Mouse (Mus musculus) forebrain, embryonic 16.5 days (tissue): ENCODE measurements at regions not wholly inside any gene's neighbourhood (a gene's known extent, or its start where the extent isn't known, plus 50 kb on each side); places are given as distances from the start of the nearest gene placed in this dataset.

Experiments used
- ATAC-seq: fragments of 200-750 bp; cut with Nextera tagmentation; 2 replicates; pipeline ENCODE4 v1.8.0; 2017; ENCODE audit warnings: mild to moderate bottlenecking, moderate library complexity
- H3K27ac ChIP-seq: fragments of 300-500 bp; sonication (generic); 2 replicates; pipeline ENCODE4 v1.5.1; 2014; ENCODE audit warnings: low read length, control low read depth
- H3K27me3 ChIP-seq: fragments of 300-500 bp; sonication (generic); replicated peaks from 2 replicates; pipeline ENCODE4 v1.6.1; 2014; ENCODE audit warnings: low read length; ENCODE audit not compliant: control insufficient read depth, insufficient read depth
- H3K36me3 ChIP-seq: fragments of 300-500 bp; sonication (generic); 2 replicates; pipeline ENCODE4 v1.6.1; 2014; ENCODE audit not compliant: control insufficient read depth, insufficient read depth
- H3K4me1 ChIP-seq: fragments of 300-500 bp; sonication (generic); replicated peaks from 2 replicates; pipeline ENCODE4 v1.6.1; 2014; ENCODE audit warnings: low read length; ENCODE audit not compliant: control insufficient read depth, insufficient read depth
- H3K4me2 ChIP-seq: fragments of 300-500 bp; sonication (generic); 2 replicates; pipeline ENCODE4 v1.6.1; 2014; ENCODE audit warnings: mild to moderate bottlenecking, low read length, control low read depth
- H3K4me3 ChIP-seq: fragments of 300-500 bp; sonication (generic); replicated peaks from 2 replicates; pipeline ENCODE4 v1.5.1; 2014; ENCODE audit warnings: mild to moderate bottlenecking, low read length, control low read depth
- H3K9ac ChIP-seq: fragments of 300-500 bp; sonication (generic); replicated peaks from 2 replicates; pipeline ENCODE4 v1.6.1; 2014; ENCODE audit warnings: low read depth, low read length, control low read depth
- H3K9me3 ChIP-seq: fragments of 300-500 bp; sonication (generic); 2 replicates; pipeline ENCODE4 v1.6.1; 2016; ENCODE audit warnings: low read length; ENCODE audit not compliant: control insufficient read depth
- WGBS: fragments of 180-500 bp; shearing (Covaris S2); extraction: QIAGEN DNeasy Blood & Tissue Kit; methylation state at CpG from one replicate; pipeline ENCODE4 v1.1.7; 2014; 5-methylcytosine and 5-hydroxymethylcytosine counted together

DNA sequence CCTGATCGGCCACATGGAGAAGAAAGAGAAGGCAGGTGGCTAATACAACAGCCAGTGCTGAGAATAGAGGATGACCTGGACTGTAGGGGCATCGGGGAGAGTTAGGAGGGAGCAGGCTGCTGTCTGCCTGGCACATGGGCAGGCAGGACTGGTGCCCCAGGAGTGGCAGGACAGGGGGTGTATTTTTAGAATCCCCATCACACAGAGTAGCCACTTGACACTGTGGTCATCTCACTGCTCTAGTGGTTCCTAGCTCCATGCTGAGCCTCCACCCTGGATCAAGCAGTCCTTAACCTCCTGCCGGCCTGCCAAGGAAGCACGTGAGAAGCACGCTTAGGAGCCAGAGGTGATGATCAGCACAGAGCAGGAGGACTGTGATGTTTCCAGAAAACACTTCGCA, 119.7 kb downstream of the Sec61b start:
- ATAC-seq, result no peak
- no peak overlapping the region for H3K9ac ChIP-seq
- H3K4me1 ChIP-seq, result no peaks in the 10 kb centered on the region; the same call in 1 of the 2 replicates
- no peaks in the 10 kb centered on the region for H3K36me3 ChIP-seq
- no peaks in the 10 kb centered on the region for H3K9me3 ChIP-seq
- no peak overlapping the region for H3K4me2 ChIP-seq
- no peak overlapping the region for H3K4me3 ChIP-seq
- 73% methylated on average over 6 of the region's 6 CpGs for WGBS
- no peak overlapping the region for H3K27ac ChIP-seq
- H3K27me3 ChIP-seq, result no peaks in the 10 kb centered on the region

- Histone ChIP-seq H3K4me2 (no peak overlapping the region), H3K36me3 (no peaks in the 10 kb centered on the region), H3K4me3 (no peak overlapping the region), H3K9ac (no peak overlapping the region), H3K27ac (no peak overlapping the region), H3K9me3 (no peaks in the 10 kb centered on the region), H3K4me1 (no peaks in the 10 kb centered on the region; the same call in 1 of the 2 replicates), H3K27me3 (no peaks in the 10 kb centered on the region)
- 85% methylated on average over 10 of the region's 10 CpGs for WGBS
- no peak for ATAC-seq
These were observed 121.4 kb downstream of the Sec61b start for GRCm38 (mm10) chr4:47595841-47596240.

GRCm38 (mm10) chr4:47597586-47597985, 123.1 kb downstream of the Sec61b start:
- Histone ChIP-seq H3K4me1 (peaks cover 3% of the 10 kb centered on the region), H3K4me3 (no peak overlapping the region), H3K36me3 (no peaks in the 10 kb centered on the region), H3K9ac (no peak overlapping the region), H3K27me3 (no peaks in the 10 kb centered on the region), H3K4me2 (no peak overlapping the region), H3K9me3 (no peaks in the 10 kb centered on the region), H3K27ac (peak overlapping the region; percentile 16)
- ATAC-seq, result peak; percentile 93
- WGBS, result 34% methylated on average over 7 of the region's 7 CpGs

DNA sequence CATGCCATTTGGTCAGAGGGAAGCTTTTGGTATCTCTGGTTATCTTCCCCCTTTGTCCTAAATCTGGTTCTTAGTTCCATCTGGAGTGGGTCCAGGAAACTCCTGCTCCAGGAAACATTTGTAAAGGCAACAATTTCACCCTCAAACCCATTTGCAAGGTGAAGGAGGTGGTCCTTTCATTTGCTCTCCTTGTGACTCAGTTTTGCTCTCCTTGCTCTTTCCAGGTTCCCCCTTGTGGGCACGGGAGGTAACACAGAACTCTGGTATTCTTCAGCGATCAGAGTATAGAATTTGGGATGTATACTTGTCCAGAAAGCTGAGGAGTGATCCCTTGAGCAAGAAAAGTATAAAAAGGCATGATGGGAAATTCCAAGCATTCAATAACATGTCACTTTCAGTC, 123.8 kb downstream of the Sec61b start:
- ATAC-seq, result no peak
- H3K27ac ChIP-seq, result peak overlapping the region; percentile 16
- H3K9ac ChIP-seq, result no peak overlapping the region
- H3K4me1 ChIP-seq, result peaks cover 7% of the 10 kb centered on the region
- WGBS, result 39% methylated on average over 2 of the region's 2 CpGs
- no peaks in the 10 kb centered on the region for H3K36me3 ChIP-seq
- H3K27me3 ChIP-seq, result no peaks in the 10 kb centered on the region
- H3K4me3 ChIP-seq, result no peak overlapping the region
- H3K9me3 ChIP-seq, result no peaks in the 10 kb centered on the region
- H3K4me2 ChIP-seq, result no peak overlapping the region

GRCm38 (mm10) chr4:47601301-47602070, 127.0 kb downstream of the Sec61b start:
- no peaks in the 10 kb centered on the region for H3K27me3 ChIP-seq
- no peaks in the 10 kb centered on the region for H3K36me3 ChIP-seq
- 83% methylated on average over 10 of the region's 10 CpGs for WGBS

DNA sequence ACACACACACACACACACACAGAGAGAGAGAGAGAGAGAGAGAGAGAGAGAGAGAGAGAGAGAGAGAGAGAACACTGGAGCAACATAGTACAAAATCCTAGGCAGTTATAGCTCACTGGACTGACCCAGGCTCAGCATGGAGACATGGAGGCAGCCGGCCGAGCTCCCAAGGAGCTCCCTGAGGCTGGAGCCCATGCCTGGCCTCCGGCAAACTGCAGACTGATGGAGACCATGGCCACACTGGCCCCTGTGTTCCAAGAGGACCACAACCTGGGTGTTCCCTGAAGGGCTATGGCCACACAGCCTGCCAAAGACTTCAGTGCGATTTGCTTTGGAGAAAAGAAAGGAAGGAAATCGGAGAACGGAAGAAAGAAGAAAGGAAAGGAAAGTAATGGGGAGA, 128.9 kb downstream of the Sec61b start:
- H3K4me3 ChIP-seq, result peak overlapping the region; percentile 28
- H3K27me3 ChIP-seq, result no peaks in the 10 kb centered on the region

More at GRCm38 (mm10) chr4:47601301-47602070, 127.0 kb downstream of the Sec61b start:
- no peak for ATAC-seq
- Histone ChIP-seq H3K27ac (no peak overlapping the region), H3K9me3 (no peaks in the 10 kb centered on the region), H3K9ac (no peak overlapping the region), H3K4me1 (peaks cover 15% of the 10 kb centered on the region), H3K4me3 (no peak overlapping the region), H3K4me2 (no peak overlapping the region)

DNA sequence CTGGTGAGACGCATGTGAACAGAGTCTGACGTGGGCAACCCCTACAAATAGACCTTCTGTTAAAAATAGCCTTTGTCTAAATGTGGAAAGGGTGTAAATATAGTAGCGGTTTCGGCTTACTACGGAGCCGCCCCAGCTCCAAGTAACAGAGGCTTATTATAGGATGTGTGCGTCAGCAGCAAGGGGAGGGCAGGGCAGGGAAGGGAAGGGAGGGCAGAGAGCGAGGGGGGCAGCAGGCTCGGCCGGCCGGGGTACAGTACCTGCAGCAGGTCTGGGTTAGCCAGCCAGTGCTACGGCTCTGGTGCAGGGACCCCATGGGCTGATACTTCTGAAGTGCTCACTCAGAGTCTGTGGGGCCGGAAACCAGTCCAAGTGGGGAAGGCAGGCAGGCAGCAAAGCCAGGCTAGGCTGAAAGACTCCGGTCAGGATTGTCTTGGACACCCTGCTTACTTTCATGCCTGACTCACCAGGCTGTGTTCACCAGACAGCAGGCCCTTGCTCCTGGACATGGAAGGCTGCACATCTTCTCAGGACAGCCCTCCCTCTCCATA, 129.5 kb downstream of the Sec61b start:
- H3K9me3 ChIP-seq, result no peaks in the 10 kb centered on the region
- peak overlapping the region; percentile 46 for H3K9ac ChIP-seq
- no peaks in the 10 kb centered on the region for H3K36me3 ChIP-seq
- no peak overlapping the region for H3K27ac ChIP-seq
- no peaks in the 10 kb centered on the region for H3K27me3 ChIP-seq
- H3K4me2 ChIP-seq, result peak overlapping the region; percentile 50
- ATAC-seq, result peak; percentile 77
- H3K4me3 ChIP-seq, result peak overlapping the region; percentile 28
- peaks cover 23% of the 10 kb centered on the region for H3K4me1 ChIP-seq
- WGBS, result 27% methylated on average over 14 of the region's 14 CpGs

More for the DNA sequence above, 128.9 kb downstream of the Sec61b start:
- 0 out of 2 replicates have a peak, but pooled peaks have one; percentile 41 for ATAC-seq
- peaks cover 18% of the 10 kb centered on the region for H3K4me1 ChIP-seq
- H3K27ac ChIP-seq, result peak overlapping the region; percentile 41; the same call in 1 of the 2 replicates
- peak overlapping the region; percentile 46 for H3K9ac ChIP-seq
- H3K36me3 ChIP-seq, result no peaks in the 10 kb centered on the region
- H3K9me3 ChIP-seq, result no peaks in the 10 kb centered on the region
- peak overlapping the region; percentile 50 for H3K4me2 ChIP-seq
- WGBS, result 46% methylated on average over 6 of the region's 6 CpGs

- Histone ChIP-seq H3K27me3 (no peaks in the 10 kb centered on the region), H3K27ac (no peak overlapping the region), H3K36me3 (no peaks in the 10 kb centered on the region), H3K4me3 (no peak overlapping the region), H3K4me1 (peaks cover 33% of the 10 kb centered on the region), H3K4me2 (no peak overlapping the region), H3K9me3 (no peaks in the 10 kb centered on the region), H3K9ac (no peak overlapping the region)
- 68% methylated on average over 4 of the region's 4 CpGs for WGBS
- no peak for ATAC-seq
These were observed 131.2 kb downstream of the Sec61b start for GRCm38 (mm10) chr4:47605676-47606075.

DNA sequence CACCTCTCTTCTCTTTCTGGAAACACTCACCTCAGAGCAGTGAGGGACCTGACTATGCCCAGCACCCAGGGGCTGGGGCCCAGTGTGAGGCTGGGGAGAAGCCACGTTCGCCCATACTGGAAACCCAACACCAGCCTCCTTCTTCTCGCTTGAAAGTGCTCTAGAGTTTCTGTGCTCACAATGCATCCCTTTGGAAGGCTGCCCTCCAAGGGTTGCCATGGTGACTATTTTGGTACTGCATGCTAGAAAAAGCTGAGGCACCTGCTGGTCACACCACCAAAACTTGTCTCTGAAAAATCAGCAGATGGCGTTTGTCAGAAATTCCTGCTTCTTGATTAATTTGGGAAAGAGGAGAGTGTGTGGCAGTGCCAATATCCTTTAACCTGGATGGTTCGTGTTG, 134.2 kb downstream of the Sec61b start:
- peak overlapping the region; percentile 62 for H3K27ac ChIP-seq
- H3K4me1 ChIP-seq, result peaks cover 22% of the 10 kb centered on the region
- H3K4me2 ChIP-seq, result no peak overlapping the region; the same call in 1 of the 2 replicates
- no peak overlapping the region for H3K9ac ChIP-seq
- ATAC-seq, result peak; percentile 80
- no peaks in the 10 kb centered on the region for H3K36me3 ChIP-seq
- no peak overlapping the region for H3K4me3 ChIP-seq
- no peaks in the 10 kb centered on the region for H3K9me3 ChIP-seq
- no peaks in the 10 kb centered on the region for H3K27me3 ChIP-seq
- 10% methylated on average over 5 of the region's 5 CpGs for WGBS
